Mouse (Mus musculus): Measurements from ENCODE around the gene Aig1. TPM values are rescaled to one million over a fixed set of nuclear protein-coding genes. Genes with fewer than 3 reads are reported as not detected.
"Not testable (repeated sequence)": the region's sequence is repeated elsewhere in the genome, so short reads cannot be mapped to it uniquely, and the experiment has no call there.

The Aig1 gene
- total RNA-seq (2021): 10 to 100 TPM; 19.5 to 22.7 TPM
- long read RNA-seq, experiment 1, transcript Aig1-205 (6 exons, 1,554 nt): major isoform, 23 of 25 reads
- long read RNA-seq, experiment 1, partial matches to known transcripts: 0 of 25 reads
- long read RNA-seq, experiment 1, other reads (novel, unspliced or antisense): 2 of 25 reads
- long read RNA-seq, experiment 2, transcript Aig1-205 (6 exons, 1,554 nt): major isoform, 22 of 30 reads
- long read RNA-seq, experiment 2, partial matches to known transcripts: 1 of 30 reads
- long read RNA-seq, experiment 2, other reads (novel, unspliced or antisense): 6 of 30 reads

DNA sequence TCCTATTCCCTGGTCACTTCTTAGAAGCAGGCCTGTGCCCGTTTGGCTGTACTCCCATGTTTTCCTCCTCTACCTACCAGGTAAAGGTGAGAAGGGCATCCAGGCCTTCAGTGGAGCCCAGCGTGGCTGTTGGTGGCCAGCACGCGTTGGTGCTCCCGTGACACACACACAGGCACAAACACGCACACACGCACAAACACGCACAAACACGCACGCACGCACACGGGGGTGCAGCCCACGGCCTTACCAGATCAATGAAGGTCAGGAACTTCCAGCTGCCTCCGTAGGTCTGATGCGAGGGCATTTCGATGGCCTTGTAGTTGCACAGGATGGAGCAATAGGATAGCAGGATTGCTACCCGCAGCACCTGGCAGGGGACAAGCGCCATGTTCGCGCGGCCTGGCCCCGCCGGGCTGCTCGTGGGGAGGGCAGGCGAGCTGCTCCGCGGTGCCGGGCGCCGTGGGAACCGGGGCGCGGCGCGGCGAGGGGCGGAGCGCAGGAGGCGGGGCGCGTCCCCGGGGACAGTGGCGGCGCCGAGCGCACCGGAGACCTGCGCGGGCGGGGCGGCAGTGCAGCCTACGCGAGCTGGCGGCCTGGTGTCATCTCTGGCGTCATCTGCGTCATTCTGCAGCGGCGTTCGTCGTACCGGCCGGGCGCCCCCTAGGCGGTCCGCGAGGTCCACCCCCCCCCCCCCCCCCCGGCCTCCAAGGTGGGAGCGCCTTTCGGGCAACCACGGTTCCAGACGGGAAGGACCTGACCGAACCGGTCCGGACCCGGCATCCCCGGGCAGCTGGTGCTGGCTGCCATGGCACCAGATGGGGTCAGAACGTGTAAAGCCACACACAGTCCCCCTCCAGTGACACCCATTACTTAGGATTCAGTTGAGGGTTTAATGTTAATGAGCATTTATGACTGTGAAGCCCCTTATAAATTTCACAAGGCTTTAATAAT lies at the start of gene Aig1:
Gene Aig1, minus strand, starts transcription at position 610 of the 951 bp plus-strand sequence.
- peak; percentile 73 for DNase-seq

DNA sequence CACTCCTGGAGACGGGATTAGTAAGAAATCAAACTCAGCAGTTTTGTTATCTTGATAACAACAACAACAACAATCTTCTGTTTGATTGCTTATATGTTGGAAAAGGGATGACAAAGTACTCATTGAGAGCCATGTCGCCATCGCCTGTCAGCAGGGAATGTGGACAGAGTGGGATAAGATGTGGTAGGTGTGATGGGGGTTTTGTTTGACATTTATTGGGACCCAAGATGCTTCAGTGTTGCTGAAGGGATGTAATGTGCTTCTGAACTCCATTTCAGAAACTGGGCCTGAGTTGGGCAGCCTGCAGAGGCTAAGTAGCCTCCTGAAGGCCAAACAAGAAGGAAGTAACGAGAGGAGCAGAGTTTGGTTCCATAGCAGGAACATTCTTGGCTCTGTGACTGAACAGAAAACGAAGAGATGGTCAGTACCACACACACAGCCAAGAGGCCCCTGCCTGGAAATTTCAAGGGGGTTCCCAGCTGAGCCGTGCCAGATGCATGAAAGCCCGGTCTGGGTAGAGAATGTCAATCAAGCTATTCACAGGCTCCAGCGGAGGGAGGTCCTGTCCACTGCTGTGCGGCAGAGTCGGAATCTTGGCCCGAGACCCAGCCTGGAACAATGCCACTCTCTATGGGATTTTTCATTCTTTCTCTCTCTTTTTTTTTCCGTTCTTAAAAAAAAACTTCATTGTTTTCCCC lies 48.0 kb upstream of the Aig1 start:
- DNase-seq: peak; percentile 27

DNA sequence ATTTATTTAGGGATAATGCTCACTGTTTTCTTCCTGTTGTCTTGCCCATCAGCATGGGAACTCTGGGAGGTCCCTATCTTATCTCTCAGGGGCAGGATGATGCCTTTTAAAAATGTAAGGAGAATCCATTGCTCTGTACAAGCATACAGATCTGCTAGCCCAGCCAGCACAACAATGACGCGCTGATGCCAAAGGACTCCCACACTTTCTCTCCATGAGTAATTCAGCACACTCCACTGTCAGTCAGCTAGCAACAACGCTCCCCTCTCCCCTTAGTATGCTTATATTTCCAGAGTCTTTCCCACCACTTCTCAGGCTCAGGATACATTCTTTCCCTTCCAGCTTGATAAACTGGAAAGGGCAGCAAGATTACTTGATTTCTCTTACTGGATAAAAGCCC lies 46.4 kb upstream of the Aig1 start:
- DNase-seq: no peak

DNA sequence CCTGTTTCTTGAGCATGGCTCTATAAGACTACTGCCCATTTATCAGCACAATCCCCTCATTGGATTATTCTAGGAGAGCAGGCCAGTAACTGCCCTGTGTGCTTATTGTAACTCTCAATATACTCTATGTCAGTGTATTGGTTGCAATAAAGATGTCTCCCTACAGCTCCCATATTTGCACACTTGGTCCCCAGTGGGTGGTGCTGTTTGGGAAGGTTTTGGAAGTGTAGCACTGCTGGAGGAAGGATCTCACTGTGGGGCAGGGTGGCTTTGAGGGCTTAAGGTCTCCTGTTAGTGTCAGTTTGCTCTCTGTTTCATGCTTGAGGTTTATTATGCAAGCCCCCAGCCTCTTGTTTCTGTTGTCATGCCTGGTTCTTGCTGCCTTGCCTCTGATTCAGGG lies 44.9 kb upstream of the Aig1 start:
- DNase-seq: peak; percentile 13

DNA sequence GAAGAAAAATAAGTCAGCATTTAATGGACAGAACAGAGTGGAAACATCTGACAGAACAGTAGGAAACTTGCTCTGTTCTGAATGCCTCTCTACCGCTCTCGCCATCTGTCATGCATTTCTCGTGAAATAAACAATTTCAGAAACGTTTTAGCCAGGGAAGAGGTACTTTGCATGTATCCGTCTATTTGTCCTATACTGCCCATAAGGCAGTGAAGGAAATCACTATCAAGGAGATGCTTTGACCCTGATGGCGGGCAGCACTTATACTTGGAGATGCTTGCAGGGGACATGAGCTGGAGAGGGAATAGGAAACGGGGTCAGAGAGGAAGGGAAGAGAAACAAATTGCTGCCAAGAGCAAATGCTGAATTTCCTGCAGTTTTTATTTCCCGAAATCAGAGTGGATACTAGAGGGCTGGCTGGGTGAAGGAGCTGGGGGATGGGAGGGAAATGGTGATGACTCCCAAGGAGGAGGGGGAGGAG lies 37.5 kb upstream of the Aig1 start:
- no peak for DNase-seq

DNA sequence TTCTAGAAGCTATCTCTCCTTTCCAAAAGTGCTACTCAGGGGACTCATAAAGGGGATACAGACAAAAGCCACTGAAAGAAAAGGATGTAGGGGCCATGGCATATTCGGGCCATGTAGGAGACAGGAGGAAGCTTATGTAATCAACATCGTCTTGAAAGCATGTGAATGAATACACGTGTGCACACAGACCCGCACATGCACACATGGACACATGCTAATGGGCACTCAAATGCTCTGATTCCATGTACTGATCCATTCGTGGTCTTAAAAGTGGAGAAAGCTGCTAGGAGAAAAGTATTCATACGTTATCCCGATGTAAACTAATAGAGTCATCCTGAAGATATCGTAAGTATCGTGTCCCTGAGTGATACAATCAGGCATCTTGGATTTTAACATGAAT lies 36.8 kb upstream of the Aig1 start:
- no peak for DNase-seq

DNA sequence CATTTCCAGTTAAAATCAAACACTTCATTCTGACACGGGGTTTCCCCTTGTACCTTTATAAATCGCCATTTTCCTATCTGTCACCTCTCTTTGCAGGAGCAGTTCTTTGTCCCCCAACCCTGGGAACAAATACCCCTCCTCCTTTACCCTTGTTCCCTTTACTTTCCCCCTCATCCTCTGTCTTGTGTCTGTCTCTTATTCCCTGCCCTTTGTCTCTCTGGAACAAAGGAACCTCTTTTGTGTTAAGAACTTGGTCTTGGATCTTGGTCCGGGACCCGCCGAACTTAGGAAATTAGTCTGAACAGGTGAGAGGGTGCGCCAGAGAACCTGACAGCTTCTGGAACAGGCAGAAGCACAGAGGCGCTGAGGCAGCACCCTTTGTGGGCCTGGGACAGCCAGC lies 24.0 kb upstream of the Aig1 start:
- DNase-seq: not testable (repeated sequence)

DNA sequence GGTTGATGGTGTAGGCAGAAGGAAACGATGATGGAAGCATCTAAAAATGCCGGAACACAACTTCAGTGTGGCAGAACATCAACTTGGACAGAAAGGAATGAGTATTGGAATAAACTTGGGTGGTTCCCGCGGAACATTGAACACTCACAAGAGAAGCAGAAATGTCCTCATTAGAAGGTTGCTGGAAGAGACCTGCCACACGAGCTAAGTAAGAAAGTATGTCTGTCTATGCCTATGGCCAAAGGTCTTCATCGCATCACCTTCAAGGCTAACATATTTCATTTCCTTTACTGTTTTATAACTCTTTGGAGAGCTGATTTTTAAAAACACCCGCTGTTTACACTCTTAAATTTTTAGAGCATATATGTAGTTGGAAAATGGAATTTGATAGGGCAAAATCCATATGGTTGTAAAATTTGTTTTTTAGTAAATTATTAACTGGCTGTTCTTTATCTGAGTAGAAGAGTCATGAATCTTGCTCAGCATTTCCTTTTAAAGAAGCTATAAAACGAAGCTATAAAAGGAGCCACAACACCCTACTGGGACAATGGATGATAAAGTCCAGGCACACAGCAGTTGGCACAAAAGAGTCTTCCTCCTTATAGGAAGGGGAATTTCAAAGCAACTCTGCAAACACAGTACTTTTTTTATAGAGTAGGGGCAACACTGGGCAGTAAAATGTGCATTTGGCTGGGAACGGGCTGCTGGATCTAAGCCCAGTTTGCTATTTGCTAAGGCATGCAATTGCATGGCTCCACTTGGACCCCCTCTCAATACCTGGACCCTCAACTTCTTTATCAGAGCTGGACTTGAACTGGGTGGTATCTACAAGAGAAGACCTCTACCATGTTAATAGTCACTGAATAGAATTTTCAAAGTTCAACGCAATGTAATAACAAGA lies 14.4 kb upstream of the Aig1 start:
- no peak for DNase-seq

DNA sequence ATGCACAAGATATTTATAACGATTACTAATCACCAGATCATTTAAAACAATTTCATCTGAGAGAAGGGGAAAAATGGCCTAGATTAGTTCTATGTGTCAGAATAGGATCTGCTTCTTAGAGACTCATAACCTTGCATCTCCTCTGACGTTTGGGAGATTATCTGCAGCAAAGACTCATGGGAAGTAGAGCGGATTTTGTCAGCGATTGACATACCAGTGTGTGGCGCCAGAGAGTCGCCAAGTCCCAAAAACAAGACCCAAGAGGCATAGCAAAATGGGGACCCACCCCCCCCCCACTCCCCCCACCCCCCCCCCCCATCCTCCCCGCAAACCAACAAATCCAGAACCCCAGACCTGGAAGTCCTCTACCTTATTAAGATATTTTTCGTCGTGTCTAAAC lies 13.7 kb upstream of the Aig1 start:
- DNase-seq: no peak

DNA sequence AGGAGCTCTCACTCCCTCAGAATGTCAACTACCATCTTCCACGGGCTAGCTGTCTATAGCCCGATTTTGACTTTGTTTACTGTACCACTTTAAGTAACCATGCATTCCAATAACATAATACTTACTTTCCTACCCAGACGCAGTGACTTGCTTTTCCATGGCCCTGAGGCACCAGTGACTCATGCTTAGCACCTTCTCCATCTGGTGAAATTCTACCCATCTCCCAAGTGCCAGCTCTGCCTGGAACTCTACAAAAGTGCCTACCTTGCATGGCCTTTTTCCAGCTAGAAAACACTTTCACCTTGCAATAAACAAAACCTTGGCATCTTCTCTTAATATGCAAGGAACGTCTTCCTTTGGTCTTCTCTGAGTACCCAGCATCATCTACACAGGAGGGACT lies 9.9 kb upstream of the Aig1 start:
- DNase-seq: no peak

DNA sequence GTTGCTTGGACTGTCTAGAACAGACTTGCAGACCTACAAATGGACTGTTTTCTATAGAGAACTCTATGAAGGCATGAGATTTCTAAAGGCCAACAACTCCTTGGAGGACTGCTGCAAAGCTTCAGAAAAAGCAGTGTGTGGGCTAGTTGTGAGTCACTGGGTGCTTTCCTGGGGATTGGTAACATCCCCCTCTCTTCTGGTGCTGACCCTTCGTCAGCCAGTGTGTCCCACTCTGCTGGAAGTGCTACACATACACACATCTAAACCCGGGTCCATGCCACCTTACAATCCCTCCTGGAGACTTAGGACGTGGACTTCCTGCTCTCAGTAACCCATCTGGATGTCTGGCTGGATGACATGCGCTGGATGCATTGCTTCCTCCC lies 6.2 kb upstream of the Aig1 start:
- DNase-seq: no peak

DNA sequence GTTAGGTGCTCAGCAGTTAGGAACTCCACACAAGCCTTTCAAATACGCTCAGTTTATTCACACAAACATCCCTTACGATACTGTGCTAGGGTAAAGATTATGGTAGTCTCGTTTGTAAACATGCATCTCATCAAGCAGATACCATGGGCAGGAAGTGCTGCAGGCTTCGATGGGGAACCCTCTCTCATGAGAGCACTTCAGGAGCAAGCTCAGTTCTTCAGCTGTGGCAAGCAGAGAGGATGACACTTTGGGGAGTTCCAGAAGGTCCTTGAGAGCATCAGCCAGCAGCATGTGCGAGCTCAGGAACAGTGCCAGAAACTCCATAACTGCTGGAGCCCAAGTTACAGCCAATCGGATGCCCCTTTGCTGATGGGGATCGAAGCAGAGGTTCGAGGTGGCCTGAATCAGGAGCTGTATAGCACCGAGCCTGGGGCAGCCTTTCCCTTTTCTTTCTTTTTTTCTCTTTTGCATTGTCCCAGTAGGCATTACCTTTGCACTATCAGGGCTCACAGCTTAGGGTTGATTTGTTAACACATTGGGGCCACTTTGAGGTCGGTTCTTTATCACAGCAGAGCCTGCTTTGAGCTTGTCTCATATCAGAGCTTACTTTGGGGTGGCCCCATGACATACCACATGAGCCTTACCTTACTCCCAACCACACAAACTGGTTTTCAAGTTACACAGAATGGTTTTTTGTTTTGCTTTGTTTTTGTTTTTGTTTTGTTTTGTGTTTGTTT lies 5.7 kb upstream of the Aig1 start:
- DNase-seq: no peak

DNA sequence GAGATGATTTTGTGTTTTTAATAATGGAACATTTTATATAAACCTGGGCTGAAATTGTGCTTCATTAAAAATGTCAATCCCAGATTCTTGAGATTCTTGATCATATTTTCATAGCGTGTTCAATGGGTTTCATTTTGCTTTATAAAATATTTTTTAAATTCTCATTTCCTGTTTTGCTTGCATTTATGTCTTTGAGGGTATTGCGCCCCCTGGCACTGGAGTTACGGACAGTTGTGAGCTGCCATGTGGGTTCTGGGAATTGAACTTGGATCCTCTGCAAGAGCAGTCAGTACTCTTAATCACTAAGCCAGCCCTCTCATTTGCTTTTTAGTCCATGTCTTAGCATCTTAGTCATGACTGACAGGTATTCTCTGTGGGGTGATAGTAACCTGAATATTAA lies 1.8 kb upstream of the Aig1 start:
- no peak for DNase-seq

DNA sequence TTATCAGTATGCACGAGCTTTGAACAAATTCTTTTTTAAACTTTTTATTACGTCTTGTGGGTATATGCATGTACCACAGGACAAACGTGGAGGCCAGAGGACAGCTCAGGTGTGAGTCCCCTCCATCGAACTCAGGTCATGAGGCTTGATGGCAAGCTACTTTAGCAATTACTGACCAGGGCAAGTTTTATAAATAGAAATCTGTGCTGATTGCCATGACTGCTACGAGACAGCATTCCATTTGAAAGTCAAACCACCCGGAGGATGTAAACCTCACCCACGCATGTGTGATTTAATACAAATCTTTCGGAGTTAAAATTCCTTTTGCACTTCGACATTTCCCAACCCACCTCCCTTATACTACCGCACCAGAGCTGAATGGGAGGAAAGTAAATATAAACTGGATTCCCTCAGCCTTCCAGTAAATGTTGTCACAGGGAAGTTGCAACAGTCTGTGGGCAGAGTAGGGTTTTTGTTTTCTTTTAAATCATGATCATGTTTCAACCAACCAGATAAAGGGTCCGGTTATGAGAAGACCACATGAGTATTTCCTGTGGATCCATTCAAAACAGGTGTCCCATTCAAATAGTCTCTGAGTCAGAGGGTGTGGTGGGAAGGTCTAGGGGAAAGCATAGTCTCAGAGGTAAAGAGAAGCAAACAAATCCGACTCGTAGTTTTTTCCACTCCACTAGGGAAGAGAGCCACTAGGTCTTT lies 699 bp upstream of the Aig1 start:
- DNase-seq: no peak

DNA sequence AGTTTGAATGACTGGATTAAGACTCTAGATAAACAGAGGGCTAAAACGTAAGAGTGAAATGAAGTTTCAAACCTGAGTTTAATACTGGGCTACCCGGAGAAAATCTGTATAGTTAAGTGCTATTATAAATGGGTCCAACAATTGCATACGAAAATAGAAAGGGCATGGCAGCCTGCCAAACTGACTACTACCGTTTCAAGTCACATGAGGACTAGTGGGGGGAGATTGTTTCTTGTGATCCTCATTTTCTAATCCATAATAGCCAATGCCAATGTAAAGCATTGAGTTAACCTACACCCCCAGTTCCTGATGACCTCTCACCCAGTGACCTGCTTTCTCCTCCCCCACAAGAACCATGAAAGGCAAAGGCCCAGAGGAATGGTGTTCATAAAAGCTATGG lies 2.4 kb downstream of the Aig1 start:
- DNase-seq: no peak

DNA sequence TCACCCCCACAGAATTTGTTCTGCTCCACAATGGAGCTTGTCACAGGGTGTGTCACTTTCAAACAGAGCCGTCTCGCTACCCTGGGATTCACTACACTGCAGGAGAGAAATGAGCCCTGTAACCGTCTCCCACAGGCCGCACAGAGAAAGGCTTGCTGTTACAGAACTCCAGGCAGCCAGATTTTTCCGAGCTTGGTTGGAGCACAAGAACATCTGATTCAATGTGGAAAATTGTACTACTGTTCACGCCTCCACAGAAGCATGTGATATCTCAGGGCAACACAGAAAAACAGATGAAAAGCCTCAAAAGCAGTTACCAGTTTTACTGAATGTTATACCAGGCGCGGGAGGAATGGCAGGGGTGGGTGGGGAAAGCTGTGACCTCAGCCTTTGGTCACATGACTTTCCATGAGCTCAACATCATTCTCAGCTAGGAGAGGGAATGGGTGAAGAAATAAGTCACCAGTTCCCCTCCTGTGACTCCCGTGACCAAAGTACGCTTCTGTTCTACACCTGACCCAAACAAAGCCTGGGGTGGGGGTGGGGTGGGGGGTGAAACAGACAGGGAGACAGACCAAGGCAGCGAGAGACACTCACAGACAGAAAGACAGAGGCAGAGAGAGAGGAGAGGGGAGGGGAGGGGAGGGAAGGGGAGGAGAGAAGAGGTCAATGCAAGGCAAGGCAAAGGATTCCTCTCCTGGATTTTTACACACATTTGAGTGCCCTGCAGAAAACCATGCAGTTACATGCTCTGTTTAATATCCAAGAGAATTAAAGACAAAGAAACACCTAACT lies 7.5 kb downstream of the Aig1 start:
- DNase-seq: peak; percentile 18

DNA sequence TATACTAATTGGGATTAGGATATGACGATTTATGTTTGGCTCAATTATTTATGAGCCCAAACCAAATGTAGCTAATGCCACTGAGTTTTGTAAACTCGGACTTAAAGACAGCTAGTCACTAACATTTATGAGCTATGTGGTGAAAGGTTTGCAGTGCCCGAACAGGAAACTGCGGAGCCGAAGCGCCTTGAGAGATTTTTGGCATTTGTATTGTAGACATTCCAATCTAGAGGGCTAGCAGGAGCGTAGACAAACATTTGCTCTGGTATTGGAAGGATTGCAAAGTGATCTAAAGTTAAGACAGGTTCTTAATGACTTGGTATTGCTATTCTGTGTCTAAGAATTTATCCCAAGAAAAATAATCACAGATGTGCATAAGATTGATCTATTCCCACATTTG lies 12.3 kb downstream of the Aig1 start:
- no peak for DNase-seq

DNA sequence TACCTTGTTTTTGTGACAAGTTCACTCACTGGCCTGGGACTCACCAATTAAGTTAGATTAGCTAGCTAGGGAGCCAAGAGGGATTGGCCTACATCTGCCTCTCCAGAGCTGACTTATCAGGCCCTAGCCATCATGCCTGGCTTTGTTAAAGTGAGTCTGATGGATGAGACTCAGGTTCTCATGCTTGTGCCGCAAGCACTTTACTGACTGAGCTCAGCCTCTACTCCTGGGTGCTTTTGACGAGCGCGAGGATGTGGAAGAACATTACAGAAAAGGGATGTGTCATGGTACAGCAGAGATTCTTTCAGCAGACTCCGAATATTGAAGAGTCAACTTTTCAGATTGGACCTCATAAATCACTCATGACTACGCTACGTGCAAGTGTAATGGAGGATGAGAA lies 12.8 kb downstream of the Aig1 start:
- no peak for DNase-seq

DNA sequence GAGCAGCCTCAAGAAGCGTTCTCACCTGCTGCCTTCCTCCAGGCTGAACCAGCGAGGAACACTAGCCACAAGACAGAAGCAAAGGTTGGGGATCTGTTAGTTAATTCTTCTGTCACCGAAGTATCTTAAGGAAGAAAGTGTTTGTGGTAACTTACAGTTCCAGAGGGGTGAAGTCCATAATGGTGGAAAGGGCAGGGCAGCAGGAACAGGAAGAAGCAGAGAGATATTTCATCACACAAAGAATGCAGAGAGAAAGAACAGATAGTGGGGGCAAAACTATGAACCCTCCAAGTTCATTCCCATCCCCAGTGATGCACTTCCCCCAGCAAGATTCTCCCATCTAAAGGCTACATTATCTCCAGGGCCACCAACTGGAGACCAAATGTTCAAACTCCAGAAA lies 13.7 kb downstream of the Aig1 start:
- no peak for DNase-seq

DNA sequence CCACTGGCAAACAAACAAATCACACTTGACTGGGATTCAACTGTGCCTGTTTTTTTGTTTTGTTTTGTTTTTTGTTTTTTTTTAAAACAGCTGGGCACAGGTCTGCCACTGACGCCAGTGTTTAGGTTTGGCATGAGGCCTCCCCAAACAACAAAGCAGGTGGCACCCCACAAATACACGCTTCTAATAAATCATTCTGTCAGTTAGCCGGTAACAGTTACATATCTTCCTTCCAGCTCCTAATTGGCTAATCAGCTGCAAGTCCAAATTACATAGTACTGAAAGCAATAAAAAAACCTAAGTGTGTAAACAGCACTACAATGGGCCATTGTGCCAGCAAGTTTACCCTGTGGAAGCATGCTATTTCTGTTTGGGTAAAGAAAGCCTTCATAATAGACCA lies 18.7 kb downstream of the Aig1 start:
- DNase-seq: no peak

Data from gastrocnemius, postnatal 25 days (tissue).